Mouse (Mus musculus) liver, embryonic 14.5 days (tissue): ENCODE results near the gene Gm44502.

Source experiments
- CTCF ChIP-seq: IDR thresholded peaks from 2 replicates; pipeline ENCODE4 v1.5.1; 2016; ENCODE audit warnings: antibody characterized with exemption, low read depth, control low read depth
- EP300 ChIP-seq: IDR thresholded peaks from 2 replicates; pipeline ENCODE4 v1.6.1; 2016; ENCODE audit warnings: antibody characterized with exemption, low read depth

GRCm38 (mm10) chr15:89399716-89400115 is 29.8 kb downstream of the Gm44502 start:
- TF ChIP-seq EP300 (no peak), CTCF (no peak)
